Mouse (Mus musculus) E14TG2a.4 (cell line): Measurements from ENCODE around the gene Plcg2.

Experiments used
- H3K27me3 ChIP-seq: 2 replicates; pipeline ENCODE4 v1.6.1; 2014; ENCODE audit warnings: low read length, control low read depth; ENCODE audit not compliant: insufficient read depth
- H3K36me3 ChIP-seq: 2 replicates; pipeline ENCODE4 v1.6.1; 2014; ENCODE audit warnings: low read length, control low read depth; ENCODE audit not compliant: insufficient read depth
- H3K4me1 ChIP-seq: replicated peaks from 2 replicates; pipeline ENCODE4 v1.6.1; 2014; ENCODE audit warnings: low read depth, low read length, control low read depth
- H3K4me3 ChIP-seq: replicated peaks from 2 replicates; pipeline ENCODE4 v1.5.1; 2014; ENCODE audit warnings: mild to moderate bottlenecking, low read length
- H3K9me3 ChIP-seq: 2 replicates; pipeline ENCODE4 v1.6.1; 2014; ENCODE audit warnings: low read length, control low read depth
- CTCF ChIP-seq: conservative IDR thresholded peaks from 2 replicates; pipeline ENCODE4 v1.5.1; 2014; ENCODE audit warnings: low read length
- NANOG ChIP-seq: IDR thresholded peaks from 2 replicates; pipeline ENCODE4 v1.6.1; 2014; ENCODE audit warnings: borderline replicate concordance, low read length, mixed read lengths
- POU5F1 ChIP-seq: IDR thresholded peaks from 2 replicates; pipeline ENCODE4 v1.6.1; 2014; ENCODE audit warnings: low read length, borderline replicate concordance

The Plcg2 gene

DNA sequence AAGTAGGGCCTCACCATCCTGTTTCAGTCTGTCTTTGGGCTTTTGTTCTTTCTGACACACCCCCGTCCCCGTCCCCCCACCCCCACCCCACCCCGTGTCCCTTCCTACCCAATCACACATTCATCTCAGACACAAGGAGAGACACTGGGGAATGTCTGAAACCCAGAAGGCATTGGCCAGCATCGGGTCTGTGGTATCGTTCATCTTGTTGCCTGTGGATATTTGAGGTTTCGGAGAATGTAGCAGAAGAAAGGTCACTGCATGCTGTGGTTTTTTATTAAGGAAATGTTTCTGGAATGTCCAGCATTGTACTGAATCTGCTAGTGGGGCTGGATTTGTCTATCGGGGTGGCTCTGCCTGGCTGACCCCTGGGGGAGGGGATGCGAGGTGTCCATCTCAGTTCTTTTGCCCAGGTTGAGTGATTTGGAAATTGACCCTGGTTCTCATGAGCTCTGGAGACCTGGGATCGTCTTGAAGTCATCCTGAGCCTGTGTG is 78.2 kb downstream of the Plcg2 start:
- Histone ChIP-seq H3K36me3 (peaks cover 15% of the 10 kb centered on the region; the same call in 1 of the 2 replicates), H3K9me3 (peaks cover 3% of the 10 kb centered on the region), H3K4me3 (no peak overlapping the region), H3K4me1 (peaks cover 15% of the 10 kb centered on the region), H3K27me3 (no peaks in the 10 kb centered on the region)
- TF ChIP-seq NANOG, result no peak
- TF ChIP-seq POU5F1, result no peak
- no peak for TF ChIP-seq CTCF

DNA sequence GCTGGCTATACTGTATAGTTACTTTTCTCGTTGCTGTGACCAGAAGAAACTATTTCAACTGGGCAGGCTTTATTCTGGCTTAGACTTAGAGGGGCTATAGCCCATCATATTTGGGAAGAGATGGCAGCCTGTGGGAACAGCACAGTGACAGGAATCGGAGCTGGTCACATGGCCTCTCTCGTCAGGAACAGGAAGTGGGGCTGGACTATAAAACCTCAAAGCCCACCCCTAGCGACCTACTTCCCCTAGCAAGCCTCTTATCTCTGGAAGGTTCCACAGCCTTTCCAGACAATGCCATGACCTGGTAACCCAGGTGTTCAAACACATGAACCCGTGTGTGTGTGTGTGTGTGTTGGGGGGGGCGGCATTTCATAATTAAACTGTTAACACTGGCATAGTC is 79.0 kb downstream of the Plcg2 start:
- no peak for TF ChIP-seq CTCF
- TF ChIP-seq NANOG, result no peak
- no peak for TF ChIP-seq POU5F1
- Histone ChIP-seq H3K4me1 (peaks cover 15% of the 10 kb centered on the region), H3K4me3 (no peak overlapping the region), H3K27me3 (no peaks in the 10 kb centered on the region), H3K9me3 (peaks cover 10% of the 10 kb centered on the region), H3K36me3 (peaks cover 23% of the 10 kb centered on the region)

DNA sequence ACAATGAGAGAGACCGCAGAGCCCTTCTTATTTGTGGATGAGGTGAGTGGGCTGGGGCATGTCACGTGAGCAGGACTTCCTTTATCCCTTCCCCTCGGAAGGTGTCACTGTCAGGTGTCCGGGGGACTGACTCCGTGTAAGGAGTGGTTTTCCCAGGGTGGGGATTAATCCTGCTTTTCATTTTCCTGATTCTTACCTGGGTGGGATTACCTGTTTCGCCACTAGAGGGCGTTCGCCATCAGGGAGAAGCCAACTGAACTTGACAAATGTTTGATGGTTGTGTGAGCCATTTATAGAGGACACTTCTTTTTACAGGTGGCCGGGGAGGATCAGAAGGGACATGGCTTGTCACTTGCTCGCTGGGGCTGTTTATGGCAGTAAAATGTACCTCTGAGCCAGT is 79.8 kb downstream of the Plcg2 start:
- Histone ChIP-seq H3K4me1 (peaks cover 15% of the 10 kb centered on the region), H3K36me3 (peaks cover 27% of the 10 kb centered on the region), H3K27me3 (no peaks in the 10 kb centered on the region), H3K9me3 (peaks cover 17% of the 10 kb centered on the region), H3K4me3 (no peak overlapping the region)
- no peak for TF ChIP-seq NANOG
- peak; percentile 87 for TF ChIP-seq CTCF
- TF ChIP-seq POU5F1, result no peak

DNA sequence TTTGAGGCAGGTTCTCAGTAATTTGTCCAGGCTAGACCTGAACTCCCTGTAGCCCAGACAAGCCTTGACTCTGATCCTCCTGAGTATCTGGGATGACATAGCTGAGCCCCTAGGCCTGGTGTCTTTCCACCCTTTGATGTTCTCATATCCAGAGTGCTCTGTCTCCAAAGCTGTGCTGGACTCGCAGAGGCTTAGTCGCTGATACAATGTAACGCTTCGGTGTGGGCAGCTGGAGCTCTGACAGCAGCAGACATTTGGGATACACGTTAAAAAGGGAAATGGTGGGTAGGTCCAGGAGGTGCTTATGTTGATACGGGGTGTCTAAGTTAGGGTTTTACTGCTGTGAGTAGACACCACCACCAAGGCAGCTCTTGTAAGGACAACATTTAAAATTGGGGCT is 80.8 kb downstream of the Plcg2 start:
- peaks cover 12% of the 10 kb centered on the region; the same call in 1 of the 2 replicates for H3K4me1 ChIP-seq
- peaks cover 17% of the 10 kb centered on the region for H3K9me3 ChIP-seq
- H3K27me3 ChIP-seq, result no peaks in the 10 kb centered on the region
- no peak overlapping the region for H3K4me3 ChIP-seq
- no peak for TF ChIP-seq NANOG
- TF ChIP-seq CTCF, result no peak
- no peak for TF ChIP-seq POU5F1
- H3K36me3 ChIP-seq, result peaks cover 28% of the 10 kb centered on the region

DNA sequence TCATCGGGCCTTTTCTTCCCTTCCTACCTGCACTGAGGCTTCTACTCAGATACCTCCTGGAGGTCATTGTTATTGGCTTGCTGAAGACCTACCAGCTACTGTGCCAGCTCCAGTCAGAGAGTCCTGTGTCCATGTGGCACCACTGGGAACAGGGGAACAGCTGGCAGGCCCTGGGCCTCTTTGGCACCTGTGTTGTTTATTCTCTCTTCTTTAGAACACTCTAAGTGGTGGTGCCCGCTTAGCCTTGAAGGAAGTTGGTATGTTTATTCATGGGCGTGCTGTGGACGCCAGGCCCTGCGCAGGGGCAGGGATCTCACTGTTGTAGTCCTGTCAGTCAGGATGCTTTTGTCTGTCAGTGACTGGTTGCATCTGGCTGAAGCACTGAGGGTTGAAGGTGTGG is 95.8 kb downstream of the Plcg2 start:
- H3K4me3 ChIP-seq, result no peak overlapping the region
- H3K27me3 ChIP-seq, result no peaks in the 10 kb centered on the region
- H3K9me3 ChIP-seq, result 0 out of 2 replicates have a peak, but pooled peaks cover 4% of the 10 kb centered on the region
- no peak for TF ChIP-seq NANOG
- TF ChIP-seq CTCF, result no peak
- no peak for TF ChIP-seq POU5F1
- H3K36me3 ChIP-seq, result peaks cover 55% of the 10 kb centered on the region
- peaks cover 20% of the 10 kb centered on the region for H3K4me1 ChIP-seq

DNA sequence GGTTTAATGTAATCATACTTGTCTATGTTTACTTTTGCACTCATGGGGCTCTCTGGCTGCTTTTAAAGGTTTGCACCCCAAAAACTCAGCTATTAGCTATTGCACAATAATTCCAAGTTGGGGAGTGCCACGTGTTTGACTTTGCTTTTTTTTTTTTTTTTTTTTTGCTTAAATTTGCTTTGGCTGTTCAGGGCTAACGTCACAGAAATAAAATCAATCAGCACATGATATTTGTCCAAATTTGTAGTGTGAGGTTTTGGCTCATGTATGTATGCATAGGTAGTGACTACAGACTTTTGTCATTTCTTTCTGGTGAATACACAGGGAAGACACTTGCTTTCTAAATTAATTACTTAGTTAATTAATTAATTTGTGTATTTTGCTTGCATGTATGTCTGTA is 96.9 kb downstream of the Plcg2 start:
- TF ChIP-seq NANOG (no peak), POU5F1 (no peak), CTCF (no peak)
- Histone ChIP-seq H3K27me3 (no peaks in the 10 kb centered on the region), H3K9me3 (0 out of 2 replicates have a peak, but pooled peaks cover 4% of the 10 kb centered on the region), H3K4me3 (no peak overlapping the region), H3K4me1 (peaks cover 13% of the 10 kb centered on the region), H3K36me3 (peaks cover 60% of the 10 kb centered on the region)

DNA sequence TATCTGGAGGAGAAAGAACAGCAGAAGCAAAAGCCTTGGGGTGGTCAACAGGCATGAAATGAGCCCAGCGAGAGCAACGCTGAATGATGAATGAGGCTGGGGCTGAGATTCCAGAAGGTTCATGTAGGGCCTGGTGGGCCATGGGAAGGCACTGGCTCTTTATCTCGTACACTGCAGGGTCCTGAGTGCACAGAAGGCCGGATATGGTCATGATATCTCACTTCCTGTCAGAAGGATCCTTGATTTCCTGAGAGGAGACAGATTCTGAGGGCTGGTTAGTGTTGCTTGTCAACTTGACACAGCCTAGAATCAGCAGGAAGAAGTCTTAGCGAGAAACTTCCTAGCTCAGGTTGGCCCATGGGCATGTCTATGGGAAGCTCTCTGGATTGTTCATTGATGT is 98.7 kb downstream of the Plcg2 start:
- peaks cover 17% of the 10 kb centered on the region for H3K4me1 ChIP-seq
- H3K4me3 ChIP-seq, result no peak overlapping the region
- TF ChIP-seq NANOG (no peak), POU5F1 (no peak), CTCF (no peak)
- H3K36me3 ChIP-seq, result peaks cover 53% of the 10 kb centered on the region
- no peaks in the 10 kb centered on the region for H3K27me3 ChIP-seq
- 0 out of 2 replicates have a peak, but pooled peaks cover 4% of the 10 kb centered on the region for H3K9me3 ChIP-seq

DNA sequence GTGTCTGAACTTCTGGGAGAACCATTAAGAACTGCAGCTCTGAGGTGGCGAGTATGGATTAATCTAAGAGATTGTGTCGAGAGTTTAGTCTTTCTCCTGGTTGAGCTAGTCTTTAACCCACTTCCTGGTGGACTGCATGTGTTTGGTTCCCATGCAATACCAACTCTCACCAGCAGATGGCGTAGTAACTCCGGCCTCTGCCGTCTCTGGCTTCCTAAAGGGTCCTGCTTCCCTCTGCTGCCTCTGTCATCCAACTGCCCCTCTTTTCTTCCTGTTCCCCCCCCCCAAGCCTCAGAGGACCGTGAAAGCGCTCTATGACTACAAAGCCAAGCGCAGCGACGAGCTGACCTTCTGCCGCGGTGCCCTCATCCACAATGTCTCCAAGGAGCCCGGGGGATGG is 102.7 kb downstream of the Plcg2 start:
- Histone ChIP-seq H3K36me3 (peaks cover 42% of the 10 kb centered on the region), H3K4me3 (peak overlapping the region; percentile 20; the same call in 1 of the 2 replicates), H3K9me3 (peaks cover 7% of the 10 kb centered on the region; the same call in 1 of the 2 replicates), H3K27me3 (no peaks in the 10 kb centered on the region), H3K4me1 (peaks cover 26% of the 10 kb centered on the region)
- no peak for TF ChIP-seq NANOG
- peak; percentile 95 for TF ChIP-seq CTCF
- TF ChIP-seq POU5F1, result no peak

DNA sequence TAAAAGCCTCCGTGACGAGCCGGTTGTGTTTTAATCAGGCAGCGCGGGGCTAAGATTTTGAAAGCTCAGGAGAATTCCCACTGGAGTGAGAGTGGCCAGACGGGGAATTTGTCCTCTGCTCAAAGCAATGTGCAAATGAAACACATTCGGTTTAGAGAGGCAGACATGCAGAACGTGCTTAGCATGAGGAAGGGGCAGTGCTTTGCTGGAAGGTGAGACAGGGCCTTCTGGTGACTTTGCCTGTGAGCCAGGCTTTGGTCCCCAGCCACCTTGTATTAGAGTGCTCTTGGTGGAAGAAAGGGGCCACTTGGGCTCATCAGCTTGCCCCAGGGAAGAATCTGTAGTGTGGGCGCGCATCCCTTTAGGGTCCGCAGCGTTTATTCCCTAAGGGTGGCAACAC is 106.0 kb downstream of the Plcg2 start:
- H3K4me3 ChIP-seq, result no peak overlapping the region
- peaks cover 25% of the 10 kb centered on the region for H3K36me3 ChIP-seq
- TF ChIP-seq NANOG (no peak), CTCF (no peak), POU5F1 (no peak)
- H3K9me3 ChIP-seq, result peaks cover 7% of the 10 kb centered on the region; the same call in 1 of the 2 replicates
- H3K27me3 ChIP-seq, result no peaks in the 10 kb centered on the region
- H3K4me1 ChIP-seq, result peaks cover 26% of the 10 kb centered on the region
